Mouse (Mus musculus) midbrain, postnatal 0 days (tissue): ENCODE data around the gene Itpk1. TPM values are rescaled to one million over a fixed set of nuclear protein-coding genes. Genes with fewer than 3 reads are reported as not detected.

ENCODE experiments used
- ATAC-seq: fragments of 200-750 bp; cut with Nextera tagmentation; 2 replicates; pipeline ENCODE4 v1.8.0; 2017; ENCODE audit warnings: moderate number of reproducible peaks, mild to moderate bottlenecking, moderate TSS enrichment, moderate library complexity; ENCODE audit not compliant: low FRiP score
- DNase-seq: peaks from one replicate; pipeline ENCODE4 v3.0.0-alpha.2; 2015; ENCODE audit warnings: low spot score
- H3K27ac ChIP-seq: fragments of 300-500 bp; sonication (generic); 2 replicates; pipeline ENCODE4 v1.5.1; 2014; ENCODE audit warnings: low read depth, mild to moderate bottlenecking, low read length, mixed read lengths
- H3K27me3 ChIP-seq: fragments of 300-500 bp; sonication (generic); 2 replicates; pipeline ENCODE4 v1.6.1; 2014; ENCODE audit warnings: low read length, control low read depth, mixed read lengths; ENCODE audit not compliant: insufficient read depth
- H3K36me3 ChIP-seq: fragments of 300-500 bp; sonication (generic); 2 replicates; pipeline ENCODE4 v1.6.1; 2014; ENCODE audit warnings: low read length, control low read depth, mixed read lengths; ENCODE audit not compliant: insufficient read depth
- H3K4me1 ChIP-seq: fragments of 300-500 bp; sonication (generic); 2 replicates; pipeline ENCODE4 v1.6.1; 2014; ENCODE audit warnings: mild to moderate bottlenecking, control low read depth, antibody characterized with exemption, low read length, mixed read lengths; ENCODE audit not compliant: insufficient read depth
- H3K4me2 ChIP-seq: fragments of 300-500 bp; sonication (generic); 2 replicates; pipeline ENCODE4 v1.6.1; 2014; ENCODE audit warnings: low read depth, mild to moderate bottlenecking, low read length, mixed read lengths; ENCODE audit not compliant: poor library complexity, severe bottlenecking
- H3K4me3 ChIP-seq: fragments of 300-500 bp; sonication (generic); 2 replicates; pipeline ENCODE4 v1.5.1; 2014; ENCODE audit warnings: low read depth, mild to moderate bottlenecking, low read length, moderate library complexity
- H3K9ac ChIP-seq: fragments of 300-500 bp; sonication (generic); replicated peaks from 2 replicates; pipeline ENCODE4 v1.6.1; 2014; ENCODE audit warnings: mild to moderate bottlenecking, low read length, moderate library complexity, mixed read lengths; ENCODE audit not compliant: poor library complexity, severe bottlenecking
- H3K9me3 ChIP-seq: fragments of 300-500 bp; sonication (generic); 2 replicates; pipeline ENCODE4 v1.6.1; 2016; ENCODE audit warnings: low read length, control low read depth
- CTCF ChIP-seq: IDR thresholded peaks from 2 replicates; pipeline ENCODE4 v1.5.1; 2016; ENCODE audit warnings: antibody characterized with exemption, mild to moderate bottlenecking
- WGBS: fragments of 180-500 bp; shearing (Covaris S2); extraction: QIAGEN DNeasy Blood & Tissue Kit; methylation state at CpG from one replicate; pipeline ENCODE4 v1.1.7; 2014; 5-methylcytosine and 5-hydroxymethylcytosine counted together
- polyA plus RNA-seq: library from polyadenylated mRNA; unstranded; fragments of >200 nt; fragmentation: Nextera tagmentation; extraction: Ambion mirVana; gene quantifications from 2 replicates; pipeline ENCODE4 v1.2.1, GENCODE M21; 2015
- total RNA-seq: library from RNA; depleted of rRNA; stranded (reverse); fragments of >200 nt; gene quantifications from 2 replicates; pipeline ENCODE4 v1.2.3, GENCODE M21; 2014

The Itpk1 gene
- total and polyA plus RNA-seq, 2 experiments from 2014 or later = 39.0 to 66.6 TPM

GRCm38 (mm10) chr12:102677089-102677488, 27.6 kb downstream of the Itpk1 start:
- H3K36me3 ChIP-seq = 0 out of 2 replicates have a peak, but pooled peaks cover 4% of the 10 kb centered on the region
- H3K9me3 ChIP-seq = no peaks in the 10 kb centered on the region
- DNase-seq (no peak), ATAC-seq (no peak)
- H3K9ac ChIP-seq = no peak overlapping the region
- 70% methylated on average over 3 of the region's 3 CpGs for WGBS
- H3K4me2 ChIP-seq = no peak overlapping the region
- H3K4me1 ChIP-seq = peaks cover 9% of the 10 kb centered on the region; the same call in 1 of the 2 replicates
- no peak overlapping the region for H3K4me3 ChIP-seq
- H3K27me3 ChIP-seq = no peaks in the 10 kb centered on the region
- no peak for TF ChIP-seq CTCF
- H3K27ac ChIP-seq = no peak overlapping the region

- no peak for ATAC-seq
Observed at GRCm38 (mm10) chr12:102674556-102674955, 30.2 kb downstream of the Itpk1 start.

GRCm38 (mm10) chr12:102674123-102674522, 30.6 kb downstream of the Itpk1 start:
- no peak for ATAC-seq
- Histone ChIP-seq H3K4me3 (no peak overlapping the region), H3K27me3 (no peaks in the 10 kb centered on the region), H3K36me3 (0 out of 2 replicates have a peak, but pooled peaks cover 7% of the 10 kb centered on the region), H3K4me1 (peaks cover 9% of the 10 kb centered on the region; the same call in 1 of the 2 replicates), H3K9me3 (no peaks in the 10 kb centered on the region), H3K27ac (no peak overlapping the region), H3K9ac (no peak overlapping the region), H3K4me2 (no peak overlapping the region)
- no peak for DNase-seq
- no peak for TF ChIP-seq CTCF
- 90% methylated on average over 13 of the region's 13 CpGs for WGBS

More at GRCm38 (mm10) chr12:102674556-102674955, 30.2 kb downstream of the Itpk1 start:
- 92% methylated on average over 10 of the region's 10 CpGs for WGBS
- Histone ChIP-seq H3K36me3 (0 out of 2 replicates have a peak, but pooled peaks cover 7% of the 10 kb centered on the region), H3K4me2 (no peak overlapping the region), H3K9me3 (no peaks in the 10 kb centered on the region), H3K9ac (no peak overlapping the region), H3K4me3 (no peak overlapping the region), H3K27me3 (no peaks in the 10 kb centered on the region), H3K4me1 (peaks cover 9% of the 10 kb centered on the region; the same call in 1 of the 2 replicates), H3K27ac (no peak overlapping the region)
- no peak for DNase-seq
- no peak for TF ChIP-seq CTCF

- Histone ChIP-seq H3K27me3 (no peaks in the 10 kb centered on the region), H3K27ac (no peak overlapping the region), H3K4me3 (no peak overlapping the region), H3K4me2 (no peak overlapping the region), H3K9me3 (no peaks in the 10 kb centered on the region), H3K9ac (no peak overlapping the region), H3K4me1 (0 out of 2 replicates have a peak, but pooled peaks cover 3% of the 10 kb centered on the region), H3K36me3 (0 out of 2 replicates have a peak, but pooled peaks cover 7% of the 10 kb centered on the region)
- ATAC-seq = no peak
- 86% methylated on average over 20 of the region's 20 CpGs for WGBS
- no peak for DNase-seq
- no peak for TF ChIP-seq CTCF
Observed at GRCm38 (mm10) chr12:102672857-102673839, 31.6 kb downstream of the Itpk1 start.

GRCm38 (mm10) chr12:102672176-102672575, 32.6 kb downstream of the Itpk1 start:
- H3K4me1 ChIP-seq = 0 out of 2 replicates have a peak, but pooled peaks cover 2% of the 10 kb centered on the region
- TF ChIP-seq CTCF = no peak
- ATAC-seq = no peak
- no peak overlapping the region for H3K9ac ChIP-seq
- DNase-seq = no peak
- 0 out of 2 replicates have a peak, but pooled peaks cover 7% of the 10 kb centered on the region for H3K36me3 ChIP-seq
- H3K4me3 ChIP-seq = no peak overlapping the region
- WGBS = 80% methylated on average over 8 of the region's 8 CpGs
- no peak overlapping the region for H3K27ac ChIP-seq
- H3K9me3 ChIP-seq = no peaks in the 10 kb centered on the region
- H3K27me3 ChIP-seq = no peaks in the 10 kb centered on the region
- H3K4me2 ChIP-seq = no peak overlapping the region

- H3K4me1 ChIP-seq = no peaks in the 10 kb centered on the region
- 37% methylated on average over 8 of the region's 8 CpGs for WGBS
- ATAC-seq (no peak), DNase-seq (no peak)
- H3K4me3 ChIP-seq = no peak overlapping the region
- no peak for TF ChIP-seq CTCF
- no peaks in the 10 kb centered on the region for H3K9me3 ChIP-seq
- no peaks in the 10 kb centered on the region for H3K27me3 ChIP-seq
- no peak overlapping the region for H3K9ac ChIP-seq
- no peak overlapping the region for H3K27ac ChIP-seq
- H3K36me3 ChIP-seq = 0 out of 2 replicates have a peak, but pooled peaks cover 7% of the 10 kb centered on the region
- no peak overlapping the region for H3K4me2 ChIP-seq
Observed at GRCm38 (mm10) chr12:102670848-102671247, 33.9 kb downstream of the Itpk1 start.
